Mouse (Mus musculus): ENCODE results near the gene Dynlt1b. TPM values are rescaled to one million over a fixed set of nuclear protein-coding genes. Genes with fewer than 3 reads are reported as not detected.
"Not testable (repeated sequence)": the region's sequence is repeated elsewhere in the genome, so short reads cannot be mapped to it uniquely, and the experiment has no call there.

Dynlt1b gene
- polyA plus RNA-seq, 1 experiment from 2014 or later = 468 TPM

- not testable (repeated sequence) for H3K4me1 ChIP-seq (ENCODE audit: control insufficient read depth, insufficient read depth, low read length); H3K9me3 ChIP-seq (replicated peaks; ENCODE audit: control insufficient read depth, low read length); H3K27ac ChIP-seq (ENCODE audit: low read depth, low read length); H3K27me3 ChIP-seq (ENCODE audit: control insufficient read depth, insufficient read depth, low read length); H3K36me3 ChIP-seq (ENCODE audit: control insufficient read depth, insufficient read depth, low read length)
- H3K9ac ChIP-seq (ENCODE audit: low read depth, low read length) = peak overlapping the region; percentile 66
- peak overlapping the region; percentile 44 for H3K4me3 ChIP-seq (ENCODE audit: low read depth, low read length)
- 7% methylated on average over 7 of the region's 9 CpGs for WGBS (ENCODE audit: insufficient replicate concordance)
- ATAC-seq (replicated peaks; ENCODE audit: insufficient number of reproducible peaks, low FRiP score, low TSS enrichment) = peak; percentile 47; the same call in 1 of the 2 replicates
- peak overlapping the region; percentile 48 for H3K4me2 ChIP-seq
Measured at GRCm38 (mm10) chr17:6430410-6431001, 594 bp downstream of the Dynlt1b start.

GRCm38 (mm10) chr17:6432456-6432855 is 2.5 kb downstream of the Dynlt1b start:
- H3K27ac ChIP-seq (ENCODE audit: low read depth, low read length); H3K4me3 ChIP-seq (ENCODE audit: low read depth, low read length); H3K36me3 ChIP-seq (ENCODE audit: control insufficient read depth, insufficient read depth, low read length); H3K4me2 ChIP-seq; H3K9me3 ChIP-seq (replicated peaks; ENCODE audit: control insufficient read depth, low read length); ATAC-seq (replicated peaks; ENCODE audit: insufficient number of reproducible peaks, low FRiP score, low TSS enrichment); H3K9ac ChIP-seq (ENCODE audit: low read depth, low read length); H3K27me3 ChIP-seq (ENCODE audit: control insufficient read depth, insufficient read depth, low read length); H3K4me1 ChIP-seq (ENCODE audit: control insufficient read depth, insufficient read depth, low read length): not testable (repeated sequence)
- WGBS (ENCODE audit: insufficient replicate concordance) = 93% methylated on average over 3 of the region's 4 CpGs

DNA sequence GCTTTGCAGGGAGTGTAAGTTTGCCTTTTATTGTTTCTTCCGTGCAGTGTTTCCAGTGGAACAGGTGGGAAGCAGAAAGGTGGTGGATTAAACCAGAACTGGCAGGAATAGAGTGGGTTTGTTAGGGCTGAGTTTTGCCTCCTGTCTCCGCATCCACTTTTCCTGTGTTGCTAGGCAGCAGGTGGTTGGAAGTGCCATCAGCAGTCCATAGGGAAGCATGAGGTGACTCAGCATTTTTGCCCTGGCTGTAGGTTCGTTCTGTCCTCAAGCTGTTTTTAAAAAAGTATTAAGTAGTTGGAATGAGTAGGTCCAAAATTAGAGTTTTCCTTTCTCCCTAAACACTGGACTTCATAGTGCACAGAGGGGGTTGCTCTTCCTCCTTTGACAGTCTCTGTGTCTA is 3.8 kb downstream of the Dynlt1b start:
- not testable (repeated sequence) for H3K4me1 ChIP-seq (ENCODE audit: control insufficient read depth, insufficient read depth, low read length); H3K4me3 ChIP-seq (ENCODE audit: low read depth, low read length); H3K27ac ChIP-seq (ENCODE audit: low read depth, low read length); H3K4me2 ChIP-seq; H3K9me3 ChIP-seq (replicated peaks; ENCODE audit: control insufficient read depth, low read length); H3K36me3 ChIP-seq (ENCODE audit: control insufficient read depth, insufficient read depth, low read length); H3K27me3 ChIP-seq (ENCODE audit: control insufficient read depth, insufficient read depth, low read length); H3K9ac ChIP-seq (ENCODE audit: low read depth, low read length); ATAC-seq (replicated peaks; ENCODE audit: insufficient number of reproducible peaks, low FRiP score, low TSS enrichment)
- 79% methylated on average over 3 of the region's 3 CpGs for WGBS (ENCODE audit: insufficient replicate concordance)

GRCm38 (mm10) chr17:6438080-6438479 is 8.2 kb downstream of the Dynlt1b start:
- WGBS (ENCODE audit: insufficient replicate concordance) = 77% methylated on average over 6 of the region's 6 CpGs
- H3K36me3 ChIP-seq (ENCODE audit: control insufficient read depth, insufficient read depth, low read length); H3K27ac ChIP-seq (ENCODE audit: low read depth, low read length); H3K4me3 ChIP-seq (ENCODE audit: low read depth, low read length); H3K4me2 ChIP-seq; H3K27me3 ChIP-seq (ENCODE audit: control insufficient read depth, insufficient read depth, low read length); H3K9me3 ChIP-seq (replicated peaks; ENCODE audit: control insufficient read depth, low read length); ATAC-seq (replicated peaks; ENCODE audit: insufficient number of reproducible peaks, low FRiP score, low TSS enrichment); H3K9ac ChIP-seq (ENCODE audit: low read depth, low read length); H3K4me1 ChIP-seq (ENCODE audit: control insufficient read depth, insufficient read depth, low read length): not testable (repeated sequence)

DNA sequence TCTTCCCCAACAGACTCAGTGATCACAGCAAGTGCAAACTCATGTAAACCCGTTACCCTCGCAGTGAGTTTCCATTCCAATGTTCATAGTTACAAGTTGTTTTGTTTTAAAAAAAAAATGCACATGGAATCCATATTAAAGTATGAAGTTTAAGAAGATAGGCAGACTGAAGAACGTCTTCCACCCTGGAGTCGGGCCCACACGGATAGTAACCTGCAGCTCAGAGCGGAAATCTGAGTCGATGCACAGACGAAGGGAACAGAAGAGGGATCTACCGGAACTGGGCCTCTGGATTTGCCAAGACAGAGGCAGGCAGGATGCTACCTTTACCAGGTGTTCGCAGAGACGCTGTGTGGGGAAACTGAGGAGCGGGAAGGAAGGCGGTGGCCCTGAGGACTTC is 10.0 kb downstream of the Dynlt1b start:
- H3K4me1 ChIP-seq (ENCODE audit: control insufficient read depth, insufficient read depth, low read length); ATAC-seq (replicated peaks; ENCODE audit: insufficient number of reproducible peaks, low FRiP score, low TSS enrichment): not testable (repeated sequence)
- WGBS (ENCODE audit: insufficient replicate concordance) = 90% methylated on average over 9 of the region's 13 CpGs

DNA sequence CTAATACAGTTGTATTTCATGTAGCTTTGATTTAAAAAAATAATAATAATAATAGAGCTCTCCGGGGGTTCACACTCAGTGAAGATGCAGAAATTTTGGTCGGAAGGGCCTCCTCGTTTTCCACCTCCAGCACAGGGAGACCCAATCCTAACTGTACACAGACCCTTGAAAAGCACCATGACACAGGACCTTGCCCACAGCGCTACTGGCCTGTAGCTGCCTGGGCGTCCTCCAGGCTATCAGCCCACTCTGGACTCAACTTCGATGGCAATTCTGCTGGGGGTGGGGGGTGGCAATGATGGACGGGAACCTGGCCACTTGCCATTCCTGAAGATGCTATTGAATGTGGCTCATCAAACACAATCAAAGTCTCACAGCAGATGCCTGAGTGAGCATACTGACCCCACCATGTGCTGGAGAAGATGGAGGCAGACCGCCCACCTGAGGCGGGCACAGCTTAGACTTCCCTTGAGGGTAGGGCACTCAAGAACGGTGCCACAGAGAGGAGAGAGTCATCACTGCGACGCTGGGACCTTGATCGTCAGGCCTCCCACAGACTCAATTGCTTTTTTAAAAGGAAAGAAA is 10.7 kb downstream of the Dynlt1b start:
- H3K4me2 ChIP-seq; H3K27ac ChIP-seq (ENCODE audit: low read depth, low read length); ATAC-seq (replicated peaks; ENCODE audit: insufficient number of reproducible peaks, low FRiP score, low TSS enrichment); H3K9me3 ChIP-seq (replicated peaks; ENCODE audit: control insufficient read depth, low read length); H3K4me3 ChIP-seq (ENCODE audit: low read depth, low read length); H3K27me3 ChIP-seq (ENCODE audit: control insufficient read depth, insufficient read depth, low read length); H3K4me1 ChIP-seq (ENCODE audit: control insufficient read depth, insufficient read depth, low read length); H3K36me3 ChIP-seq (ENCODE audit: control insufficient read depth, insufficient read depth, low read length); H3K9ac ChIP-seq (ENCODE audit: low read depth, low read length): not testable (repeated sequence)
- WGBS (ENCODE audit: insufficient replicate concordance) = 88% methylated on average over 13 of the region's 13 CpGs

More for the DNA sequence above, 10.0 kb downstream of the Dynlt1b start:
- not testable (repeated sequence) for H3K9ac ChIP-seq (ENCODE audit: low read depth, low read length); H3K27ac ChIP-seq (ENCODE audit: low read depth, low read length); H3K4me3 ChIP-seq (ENCODE audit: low read depth, low read length); H3K9me3 ChIP-seq (replicated peaks; ENCODE audit: control insufficient read depth, low read length); H3K4me2 ChIP-seq; H3K36me3 ChIP-seq (ENCODE audit: control insufficient read depth, insufficient read depth, low read length); H3K27me3 ChIP-seq (ENCODE audit: control insufficient read depth, insufficient read depth, low read length)

DNA sequence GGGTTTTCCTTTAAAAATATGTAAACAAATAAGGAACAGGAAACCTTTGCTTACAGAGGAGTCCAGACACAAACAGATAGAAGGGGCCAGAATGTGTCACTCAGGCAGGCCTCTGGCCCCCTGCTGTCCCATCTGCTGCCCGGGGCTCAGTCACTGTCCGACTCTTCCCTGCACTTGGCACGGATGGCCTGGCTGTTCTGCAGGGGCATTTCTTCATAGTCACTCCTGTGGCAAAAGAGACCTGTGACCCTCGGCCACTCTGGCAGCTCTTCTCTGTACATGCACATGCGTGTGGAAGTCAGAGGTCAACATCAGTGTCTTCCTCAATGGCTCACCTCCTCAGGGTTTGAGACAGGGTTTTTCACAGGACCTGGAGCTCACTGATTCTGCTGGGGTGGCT is 11.3 kb downstream of the Dynlt1b start:
- H3K9me3 ChIP-seq (replicated peaks; ENCODE audit: control insufficient read depth, low read length); H3K27me3 ChIP-seq (ENCODE audit: control insufficient read depth, insufficient read depth, low read length); ATAC-seq (replicated peaks; ENCODE audit: insufficient number of reproducible peaks, low FRiP score, low TSS enrichment); H3K4me3 ChIP-seq (ENCODE audit: low read depth, low read length); H3K4me1 ChIP-seq (ENCODE audit: control insufficient read depth, insufficient read depth, low read length); H3K4me2 ChIP-seq; H3K9ac ChIP-seq (ENCODE audit: low read depth, low read length); H3K27ac ChIP-seq (ENCODE audit: low read depth, low read length); H3K36me3 ChIP-seq (ENCODE audit: control insufficient read depth, insufficient read depth, low read length): not testable (repeated sequence)
- 82% methylated on average over 5 of the region's 5 CpGs for WGBS (ENCODE audit: insufficient replicate concordance)

DNA sequence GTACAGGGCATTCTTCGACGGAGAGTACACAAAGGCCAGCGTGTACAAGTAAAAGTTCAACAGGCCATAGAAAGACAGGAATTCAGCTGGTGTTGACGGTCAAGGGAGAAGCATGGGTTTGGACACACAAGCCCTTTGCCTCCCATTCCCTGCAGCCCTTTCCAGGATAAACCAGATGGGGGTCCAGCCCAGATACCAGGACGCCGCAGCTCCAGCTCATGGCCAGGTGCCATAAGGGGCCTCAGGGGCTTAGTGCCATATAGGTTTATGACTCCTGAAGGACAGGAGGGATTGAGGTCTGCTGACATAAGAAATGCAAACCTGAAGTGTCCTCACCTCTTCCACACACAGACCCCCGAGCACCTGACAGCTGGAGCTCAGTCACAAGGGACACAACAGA is 12.6 kb downstream of the Dynlt1b start:
- not testable (repeated sequence) for ATAC-seq (replicated peaks; ENCODE audit: insufficient number of reproducible peaks, low FRiP score, low TSS enrichment); H3K9ac ChIP-seq (ENCODE audit: low read depth, low read length); H3K27ac ChIP-seq (ENCODE audit: low read depth, low read length); H3K4me1 ChIP-seq (ENCODE audit: control insufficient read depth, insufficient read depth, low read length); H3K4me3 ChIP-seq (ENCODE audit: low read depth, low read length); H3K9me3 ChIP-seq (replicated peaks; ENCODE audit: control insufficient read depth, low read length); H3K27me3 ChIP-seq (ENCODE audit: control insufficient read depth, insufficient read depth, low read length); H3K36me3 ChIP-seq (ENCODE audit: control insufficient read depth, insufficient read depth, low read length); H3K4me2 ChIP-seq
- WGBS (ENCODE audit: insufficient replicate concordance) = 91% methylated on average over 4 of the region's 7 CpGs
